Mouse (Mus musculus) MEL (cell line): Measurements from ENCODE around the gene Hpgd. TPM values are rescaled to one million over a fixed set of nuclear protein-coding genes. Genes with fewer than 3 reads are reported as not detected.

Experiments
- DNase-seq: peaks from one replicate; pipeline ENCODE4 v3.0.0; 2011; ENCODE audit warnings: low read depth, low spot score
- H3K27ac ChIP-seq: 2 replicates; pipeline ENCODE4 v1.5.1; 2012; ENCODE audit warnings: low read depth, mild to moderate bottlenecking, control low read depth, low read length, moderate library complexity; ENCODE audit not compliant: control insufficient read depth
- H3K27me3 ChIP-seq, 2 experiments: fragments of 150-350 bp in 1 of 2; sonication (generic) in 1 of 2; 2 replicates each; pipeline ENCODE4 v1.6.1; 2012; ENCODE audit warnings: low read length in 2 of 2, mild to moderate bottlenecking in 2 of 2, improper control_type of control experiment in 1 of 2, moderate library complexity in 1 of 2; ENCODE audit not compliant: insufficient read depth in 2 of 2, control insufficient read depth in 1 of 2
- H3K36me3 ChIP-seq, 2 experiments: 2 replicates each; pipeline ENCODE4 v1.6.1; 2012 to 2014; ENCODE audit warnings: low read length in 2 of 2, improper control_type of control experiment in 1 of 2, inconsistent platforms in 1 of 2, mild to moderate bottlenecking in 1 of 2; ENCODE audit not compliant: insufficient read depth in 2 of 2, control insufficient read depth in 1 of 2
- H3K4me1 ChIP-seq, 2 experiments: fragments of 150-350 bp in 1 of 2; sonication (generic) in 1 of 2; 2 replicates each; pipeline ENCODE4 v1.6.1; 2012; ENCODE audit warnings: low read length in 2 of 2, improper control_type of control experiment in 1 of 2, mild to moderate bottlenecking in 1 of 2; ENCODE audit not compliant: insufficient read depth in 2 of 2, control insufficient read depth in 1 of 2
- H3K4me3 ChIP-seq, 2 experiments: fragments of 150-350 bp in 1 of 2; sonication (generic) in 1 of 2; 2 replicates each; pipeline ENCODE4 v1.5.1; 2012; ENCODE audit warnings: low read depth in 2 of 2, low read length in 2 of 2, mild to moderate bottlenecking in 2 of 2, moderate library complexity in 2 of 2, control low read depth in 1 of 2, improper control_type of control experiment in 1 of 2; ENCODE audit not compliant: control insufficient read depth in 1 of 2, insufficient read depth in 1 of 2
- H3K79me2 ChIP-seq: 2 replicates; pipeline ENCODE4 v1.6.1; 2012; ENCODE audit warnings: mild to moderate bottlenecking, low read length, moderate library complexity; ENCODE audit not compliant: control insufficient read depth, poor library complexity, insufficient read depth
- H3K9ac ChIP-seq: 2 replicates; pipeline ENCODE4 v1.6.1; 2012; ENCODE audit warnings: low read depth, mild to moderate bottlenecking, control low read depth, low read length, moderate library complexity; ENCODE audit not compliant: control insufficient read depth, poor library complexity, severe bottlenecking
- H3K9me3 ChIP-seq: fragments of 150-350 bp; sonication (generic); replicated peaks from 2 replicates; pipeline ENCODE4 v1.6.1; 2012; ENCODE audit warnings: mild to moderate bottlenecking, low read length, improper control_type of control experiment, moderate library complexity; ENCODE audit not compliant: insufficient read depth
- CHD2 ChIP-seq: IDR thresholded peaks from 2 replicates; pipeline ENCODE4 v1.6.1; 2011; ENCODE audit warnings: low read length, improper control_type of control experiment
- E2F4 ChIP-seq: IDR thresholded peaks from 2 replicates; pipeline ENCODE4 v1.6.1; 2011; ENCODE audit warnings: low read depth, low read length, improper control_type of control experiment, borderline replicate concordance
- GATA1 ChIP-seq: IDR thresholded peaks from 2 replicates; pipeline ENCODE4 v1.6.1; 2011; ENCODE audit warnings: low read depth, low read length, improper control_type of control experiment
- HCFC1 ChIP-seq: IDR thresholded peaks from 2 replicates; pipeline ENCODE4 v1.6.1; 2012; ENCODE audit warnings: low read depth, mild to moderate bottlenecking, inconsistent platforms, low read length, improper control_type of control experiment, moderate library complexity
- KAT2A ChIP-seq: conservative IDR thresholded peaks from 2 replicates; pipeline ENCODE4 v1.6.1; 2012; ENCODE audit warnings: low read depth, low read length, improper control_type of control experiment, inconsistent platforms
- MEF2A ChIP-seq: IDR thresholded peaks from 2 replicates; pipeline ENCODE4 v1.6.1; 2014; ENCODE audit warnings: low read depth, mild to moderate bottlenecking, inconsistent platforms, low read length, improper control_type of control experiment; ENCODE audit not compliant: poor library complexity, insufficient replicate concordance, severe bottlenecking; ENCODE audit errors: extremely low read depth
- MXI1 ChIP-seq: IDR thresholded peaks from 2 replicates; pipeline ENCODE4 v1.6.1; 2011; ENCODE audit warnings: mild to moderate bottlenecking, low read depth, low read length, improper control_type of control experiment
- NELFE ChIP-seq: IDR thresholded peaks from 2 replicates; pipeline ENCODE4 v1.6.1; 2011; ENCODE audit warnings: low read depth, low read length, improper control_type of control experiment
- NRF1 ChIP-seq: IDR thresholded peaks from 2 replicates; pipeline ENCODE4 v1.6.1; 2014; ENCODE audit warnings: low read depth, mild to moderate bottlenecking, inconsistent platforms, low read length, improper control_type of control experiment, moderate library complexity; ENCODE audit not compliant: poor library complexity, insufficient read depth, severe bottlenecking
- POLR2AphosphoS5 ChIP-seq: IDR thresholded peaks from 2 replicates; pipeline ENCODE4 v1.6.1; 2012; ENCODE audit warnings: low read depth, borderline replicate concordance, mild to moderate bottlenecking, inconsistent platforms, low read length, moderate library complexity, mixed read lengths
- RAD21 ChIP-seq: IDR thresholded peaks from 2 replicates; pipeline ENCODE4 v1.6.1; 2011; ENCODE audit warnings: mild to moderate bottlenecking, low read depth, low read length, improper control_type of control experiment
- RCOR1 ChIP-seq: IDR thresholded peaks from 2 replicates; pipeline ENCODE4 v1.6.1; 2012; ENCODE audit warnings: low read depth, mild to moderate bottlenecking, inconsistent platforms, low read length, improper control_type of control experiment
- SIN3A ChIP-seq: IDR thresholded peaks from 2 replicates; pipeline ENCODE4 v1.6.1; 2012; ENCODE audit warnings: low read length, improper control_type of control experiment, inconsistent platforms
- SMC3 ChIP-seq: IDR thresholded peaks from 2 replicates; pipeline ENCODE4 v1.6.1; 2011; ENCODE audit warnings: low read depth, low read length, improper control_type of control experiment
- TAL1 ChIP-seq: IDR thresholded peaks from 2 replicates; pipeline ENCODE4 v1.6.1; 2012; ENCODE audit warnings: mild to moderate bottlenecking, inconsistent platforms, low read length, moderate library complexity, mixed read lengths
- USF1 ChIP-seq: IDR thresholded peaks from 2 replicates; pipeline ENCODE4 v1.6.1; 2014; ENCODE audit warnings: low read depth, mild to moderate bottlenecking, inconsistent platforms, low read length, improper control_type of control experiment, moderate library complexity
- USF2 ChIP-seq, 2 experiments: IDR thresholded peaks; 2 replicates each; pipeline ENCODE4 v1.6.1; 2011 to 2012; ENCODE audit warnings: improper control_type of control experiment in 2 of 2, low read length in 2 of 2, borderline replicate concordance in 1 of 2, inconsistent platforms in 1 of 2, low read depth in 1 of 2, mild to moderate bottlenecking in 1 of 2; ENCODE audit not compliant: insufficient read depth in 1 of 2
- ZC3H11A ChIP-seq: IDR thresholded peaks from 2 replicates; pipeline ENCODE4 v1.6.1; 2012; ENCODE audit warnings: low read depth, mild to moderate bottlenecking, inconsistent platforms, low read length, improper control_type of control experiment
- ZKSCAN1 ChIP-seq: IDR thresholded peaks from 2 replicates; pipeline ENCODE4 v1.6.1; 2012; ENCODE audit warnings: low read depth, mild to moderate bottlenecking, inconsistent platforms, low read length, improper control_type of control experiment, moderate library complexity
- ZNF384 ChIP-seq: IDR thresholded peaks from 2 replicates; pipeline ENCODE4 v1.6.1; 2012; ENCODE audit warnings: low read depth, mild to moderate bottlenecking, inconsistent platforms, low read length, improper control_type of control experiment
- polyA plus RNA-seq, 2 experiments: library from polyadenylated mRNA; stranded (reverse) in 1 of 2; unstranded in 1 of 2; fragments of >175 nt in 1 of 2; fragments of >200 nt in 1 of 2; gene quantifications; 2 replicates each; pipeline versions ENCODE4 v1.2.1 to v1.2.4; 2012; ENCODE audit warnings: low replicate concordance in 2 of 2, low read depth in 1 of 2; ENCODE audit not compliant: insufficient read length in 2 of 2, insufficient read depth in 1 of 2, missing spikeins in 1 of 2
- total RNA-seq: library from RNA; depleted of rRNA; stranded (reverse); fragments of 300-350 nt; gene quantifications from 2 replicates; pipeline ENCODE4 v1.2.3, GENCODE M21; 2012

Hpgd gene
- total and polyA plus RNA-seq, 3 experiments = not detected

DNA sequence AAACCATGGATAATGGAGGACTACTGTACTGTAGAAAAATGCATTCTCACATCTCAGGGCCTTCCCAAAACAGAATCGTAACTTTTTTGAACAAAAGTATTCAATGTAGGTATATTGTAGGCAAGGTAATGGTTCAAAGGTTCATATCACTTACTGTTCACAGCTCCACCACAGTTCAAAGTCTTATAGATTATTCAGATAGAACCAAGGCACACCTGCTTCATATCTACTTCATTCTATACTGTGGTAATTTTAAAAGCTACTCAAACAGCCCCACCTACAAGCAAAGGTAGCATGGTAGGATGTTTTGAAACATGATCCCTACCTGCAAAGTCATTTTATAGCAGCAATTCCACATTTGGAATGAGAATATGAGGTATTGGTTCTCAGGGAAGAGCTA is 28.9 kb downstream of the Hpgd start:
- TF ChIP-seq USF1 (no peak), SMC3 (no peak), RAD21 (no peak), ZC3H11A (no peak), NELFE (no peak), SIN3A (no peak), E2F4 (no peak), HCFC1 (no peak), GATA1 (no peak), RCOR1 (no peak), ZNF384 (no peak)
- Histone ChIP-seq H3K4me3 (no peak overlapping the region), H3K4me1 (no peaks in the 10 kb centered on the region), H3K36me3 (no peaks in the 10 kb centered on the region), H3K9me3 (no peaks in the 10 kb centered on the region), H3K9ac (no peak overlapping the region), H3K27ac (no peak overlapping the region), H3K79me2 (no peaks in the 10 kb centered on the region), H3K27me3 (no peaks in the 10 kb centered on the region)
- no peak for DNase-seq

DNA sequence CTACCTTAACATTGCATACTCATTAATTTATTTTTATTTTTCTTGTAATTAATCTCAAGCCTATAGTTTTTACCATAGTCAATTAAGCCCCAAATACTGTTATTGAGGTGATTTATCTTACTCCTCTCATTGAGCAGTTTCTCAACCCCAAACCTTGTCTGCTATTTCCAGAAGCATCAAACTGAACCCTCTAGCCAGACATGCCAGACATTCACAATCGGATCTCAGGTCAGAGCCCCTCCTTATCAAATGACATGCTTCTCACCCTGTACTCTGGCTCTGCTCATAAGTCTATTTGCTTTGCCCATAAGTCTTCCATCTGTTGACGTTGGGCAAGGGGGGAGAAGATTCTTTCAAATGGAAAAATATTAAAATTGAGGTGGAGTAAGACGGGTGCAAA is 33.3 kb downstream of the Hpgd start:
- TF ChIP-seq GATA1 = no peak
- TF ChIP-seq NRF1 = no peak
- no peak for TF ChIP-seq ZKSCAN1
- no peak for TF ChIP-seq TAL1
- TF ChIP-seq POLR2AphosphoS5 = no peak
- TF ChIP-seq RAD21 = no peak
- TF ChIP-seq USF2 (IDR thresholded peaks at IDR 0.05; ENCODE audit: borderline replicate concordance in 1 of 2, insufficient read depth in 1 of 2, low read depth in 1 of 2, low read length in 2 of 2) = no peak
- no peak for TF ChIP-seq CHD2
- no peak for TF ChIP-seq MXI1
- no peak for TF ChIP-seq MEF2A
- TF ChIP-seq KAT2A = no peak
- TF ChIP-seq, all 39 proteins: peak for 0
- no peak for DNase-seq
- Histone ChIP-seq H3K27me3 (no peaks in the 10 kb centered on the region), H3K27ac (no peak overlapping the region), H3K79me2 (no peaks in the 10 kb centered on the region), H3K36me3 (no peaks in the 10 kb centered on the region), H3K4me3 (no peak overlapping the region), H3K9ac (no peak overlapping the region), H3K4me1 (no peaks in the 10 kb centered on the region), H3K9me3 (no peaks in the 10 kb centered on the region)
